Mouse (Mus musculus) right cerebral cortex, postnatal 36 days (tissue): Measurements from ENCODE around the gene Iqcf5.
"Not testable (repeated sequence)": the region's sequence is repeated elsewhere in the genome, so short reads cannot be mapped to it uniquely, and the experiment has no call there.

Experiments used
- DNase-seq, 2 experiments: peaks; one replicate each; pipeline ENCODE4 v3.0.0; 2022; ENCODE audit warnings: low spot score in 2 of 2, mixed read lengths in 1 of 2

The Iqcf5 gene

GRCm38 (mm10) chr9:106481075-106481474 is 33.3 kb upstream of the Iqcf5 start:
- no peak for DNase-seq

- no peak for DNase-seq
These were observed 32.7 kb upstream of the Iqcf5 start for GRCm38 (mm10) chr9:106481676-106482075.

DNA sequence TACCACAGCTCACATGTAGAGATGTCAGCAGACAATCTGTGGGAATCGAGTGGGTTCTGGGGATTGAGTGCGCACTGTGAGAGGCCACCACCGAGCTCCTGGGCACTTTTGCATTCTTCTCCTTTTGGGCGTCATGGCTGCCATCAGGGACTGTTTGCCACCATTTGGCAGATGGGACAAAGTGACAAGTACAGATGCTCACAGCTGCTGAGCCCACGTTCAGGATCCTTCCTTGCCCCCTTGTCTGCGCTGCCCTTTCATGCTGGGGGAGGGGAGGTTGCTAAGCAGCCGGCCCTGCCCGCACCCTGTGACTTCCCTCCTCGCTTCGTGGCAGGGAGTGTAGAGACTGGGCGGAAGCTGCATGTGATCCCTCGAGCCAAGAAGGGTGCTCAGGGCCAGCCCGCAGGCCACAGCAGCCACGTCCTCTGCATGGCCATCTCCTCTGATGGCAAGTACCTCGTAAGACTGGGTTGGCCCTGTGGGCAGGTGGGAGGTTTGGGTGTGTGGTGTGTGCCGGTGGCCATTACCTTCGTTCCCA is 31.7 kb upstream of the Iqcf5 start:
- DNase-seq: no peak

GRCm38 (mm10) chr9:106483136-106483535 is 31.2 kb upstream of the Iqcf5 start:
- DNase-seq: no peak

GRCm38 (mm10) chr9:106483606-106484005 is 30.8 kb upstream of the Iqcf5 start:
- no peak for DNase-seq

DNA sequence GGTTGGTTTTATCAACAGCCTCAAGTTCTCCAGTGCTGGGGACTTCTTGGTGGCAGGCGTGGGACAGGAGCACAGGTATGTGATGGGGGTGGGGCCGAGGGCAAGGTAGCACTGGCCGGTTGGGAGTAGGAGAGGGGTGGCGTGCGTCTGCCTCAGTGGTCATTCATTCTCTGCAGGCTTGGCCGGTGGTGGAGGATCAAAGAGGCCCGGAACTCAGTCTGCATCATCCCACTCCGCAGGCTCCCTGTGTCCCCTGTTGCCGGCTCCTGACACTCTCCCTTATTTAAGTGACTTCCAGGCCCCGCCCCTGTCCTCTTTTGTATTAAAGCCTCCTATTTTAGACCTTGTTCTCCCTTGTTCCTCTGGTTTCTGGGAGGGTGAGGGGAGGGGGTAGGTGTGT is 29.3 kb upstream of the Iqcf5 start:
- no peak for DNase-seq

GRCm38 (mm10) chr9:106487602-106488001 is 26.8 kb upstream of the Iqcf5 start:
- DNase-seq: not testable (repeated sequence)

GRCm38 (mm10) chr9:106499667-106500066 is 14.7 kb upstream of the Iqcf5 start, which contains the start of gene Iqcf1:
Gene Iqcf1 (plus strand): TSS chr9:106499967.
- DNase-seq: no peak

DNA sequence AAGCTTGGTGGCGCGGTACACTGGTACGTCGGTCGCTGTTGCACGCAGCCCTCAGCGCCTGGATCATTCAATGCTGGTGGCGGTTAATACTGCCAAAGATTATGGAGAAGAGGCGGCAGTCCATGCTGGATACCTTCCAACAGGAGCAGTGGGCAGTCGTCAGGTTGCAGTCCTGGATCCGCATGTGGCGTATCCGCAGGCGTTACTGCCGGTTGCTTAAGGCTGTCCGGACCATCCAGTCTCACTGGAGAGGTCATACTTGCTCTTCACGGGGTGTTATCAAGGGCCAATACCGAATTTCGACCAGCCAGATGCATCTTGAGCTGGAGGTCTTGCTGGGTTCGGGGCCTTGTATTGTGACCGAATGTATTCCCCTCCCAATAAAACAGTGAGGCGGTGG is 12.5 kb upstream of the Iqcf5 start:
- DNase-seq: no peak

DNA sequence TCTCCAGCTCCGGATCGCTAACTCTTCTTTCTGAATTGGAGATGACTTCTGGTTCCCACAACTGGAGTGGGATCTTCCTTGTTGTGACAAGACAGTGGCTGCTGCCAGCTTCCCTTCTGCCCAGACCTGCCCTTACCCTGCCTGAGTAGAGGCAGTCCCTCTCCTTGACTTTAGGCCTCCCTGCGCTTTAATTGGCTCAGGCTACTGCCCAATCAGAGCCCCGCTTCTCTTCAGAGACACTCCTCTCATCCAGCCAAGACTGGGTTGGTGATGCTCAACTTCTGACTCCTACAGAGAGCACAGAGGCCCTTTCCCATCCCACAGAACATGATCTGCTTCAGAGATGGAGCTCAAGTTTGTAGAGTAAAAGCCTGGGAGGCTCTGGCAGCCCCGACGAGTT is 10.1 kb upstream of the Iqcf5 start:
- no peak for DNase-seq

GRCm38 (mm10) chr9:106509356-106509755 is 5.0 kb upstream of the Iqcf5 start:
- no peak for DNase-seq

GRCm38 (mm10) chr9:106512729-106513450 is 1.5 kb upstream of the Iqcf5 start:
- DNase-seq: no peak

GRCm38 (mm10) chr9:106513566-106513965 is 807 bp upstream of the Iqcf5 start:
- DNase-seq: no peak

- no peak for DNase-seq
These were observed 5.1 kb downstream of the Iqcf5 start for GRCm38 (mm10) chr9:106519433-106519832.

DNA sequence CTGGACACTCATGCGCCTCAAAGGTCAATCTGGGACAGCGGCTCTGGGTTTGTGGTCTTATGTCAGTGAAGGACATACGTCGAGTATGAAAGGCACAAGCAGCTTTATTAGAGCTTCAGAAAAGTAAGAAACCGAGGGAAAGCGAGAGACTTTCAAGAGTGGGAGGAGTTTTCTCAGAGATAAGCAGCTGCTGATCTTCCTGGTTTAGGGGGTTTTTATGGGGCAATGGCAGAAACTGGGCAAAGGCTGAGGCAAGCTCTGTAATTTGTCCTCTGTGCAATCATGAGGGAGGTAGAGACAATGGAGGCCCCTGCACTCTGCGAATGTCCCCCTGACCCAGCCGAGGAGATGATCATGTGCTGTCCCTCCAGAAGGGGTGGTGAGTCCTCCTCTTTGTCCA is 5.5 kb downstream of the Iqcf5 start:
- no peak for DNase-seq

- DNase-seq: no peak
These were observed 17.5 kb downstream of the Iqcf5 start for GRCm38 (mm10) chr9:106531833-106532232.

DNA sequence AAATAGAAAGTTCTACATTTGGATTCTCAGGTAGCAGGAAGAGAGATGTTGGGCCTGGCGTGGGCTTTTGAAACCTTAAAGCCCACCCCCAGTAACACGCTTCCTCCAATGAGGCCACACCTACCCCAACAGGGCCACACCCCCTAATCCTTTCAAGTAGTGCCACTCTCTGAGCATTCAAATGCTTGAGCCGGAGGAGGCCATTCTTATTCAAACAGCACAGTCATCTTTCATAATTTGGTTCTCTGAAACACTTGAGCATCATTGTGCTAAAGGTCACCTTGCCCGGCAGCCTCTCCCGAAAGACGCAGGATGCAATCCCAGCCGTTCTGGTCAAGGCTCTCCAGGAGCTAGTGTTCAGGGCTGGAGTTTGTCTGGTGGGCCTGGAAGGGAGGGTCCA is 19.9 kb downstream of the Iqcf5 start:
- no peak for DNase-seq

- DNase-seq: peak in 1 of 2 experiments; percentile 12
These were observed 20.6 kb downstream of the Iqcf5 start for GRCm38 (mm10) chr9:106534975-106535374.

- no peak for DNase-seq
These were observed 47.2 kb downstream of the Iqcf5 start, which contains the start of gene Iqcf3 for GRCm38 (mm10) chr9:106561531-106561930. Gene Iqcf3 (minus strand): TSS chr9:106561631.

- DNase-seq: no peak
These were observed 47.9 kb downstream of the Iqcf5 start for GRCm38 (mm10) chr9:106562291-106562690.

- no peak for DNase-seq
These were observed 49.7 kb downstream of the Iqcf5 start for GRCm38 (mm10) chr9:106564025-106564424.
